Mouse (Mus musculus) small intestine, adult 2 months (tissue): ENCODE data around the gene Slc3a1.

Experiments used
- CTCF ChIP-seq: fragments of 200-500 bp; IDR thresholded peaks from 2 replicates; pipeline ENCODE4 v1.5.1; 2012; ENCODE audit warnings: low read depth, mild to moderate bottlenecking, control low read depth, inconsistent platforms, low read length, moderate library complexity, mixed read lengths; ENCODE audit not compliant: insufficient replicate concordance, insufficient read length; ENCODE audit errors: extremely low read depth
- POLR2A ChIP-seq: fragments of 200-500 bp; IDR thresholded peaks from 2 replicates; pipeline ENCODE4 v1.6.1; 2012; ENCODE audit warnings: low read depth, mild to moderate bottlenecking, control low read depth, inconsistent platforms, low read length, moderate library complexity

DNA sequence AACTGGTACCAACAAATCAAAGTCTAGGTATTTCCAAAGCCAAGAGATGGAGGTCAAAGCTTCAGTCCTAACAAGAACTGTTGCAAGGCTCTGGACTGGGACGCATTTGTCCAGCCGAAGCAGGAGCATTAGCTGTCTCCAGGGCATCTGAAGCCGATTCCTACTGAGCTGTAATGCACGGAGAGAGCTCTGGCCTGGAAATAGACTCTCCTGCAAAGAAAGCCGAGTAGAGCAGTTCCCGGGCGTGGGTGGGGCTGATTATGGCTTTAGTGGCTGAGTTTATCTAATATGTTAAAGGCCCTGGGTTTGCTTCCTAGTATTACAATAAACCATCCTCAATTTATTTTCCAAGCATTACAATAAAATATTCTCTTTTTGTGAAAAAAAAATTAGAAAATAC is 45.0 kb downstream of the Slc3a1 start:
- TF ChIP-seq CTCF (no peak), POLR2A (no peak)
